Mouse (Mus musculus) stomach, postnatal 0 days (tissue): ENCODE data around the gene Srarp.

Experiments
- CTCF ChIP-seq: IDR thresholded peaks from 2 replicates; pipeline ENCODE4 v1.5.1; 2016; ENCODE audit warnings: antibody characterized with exemption, low read depth, mild to moderate bottlenecking, moderate library complexity
- EP300 ChIP-seq: optimal IDR thresholded peaks from 2 replicates; pipeline ENCODE3; 2016; ENCODE audit warnings: antibody characterized with exemption

DNA sequence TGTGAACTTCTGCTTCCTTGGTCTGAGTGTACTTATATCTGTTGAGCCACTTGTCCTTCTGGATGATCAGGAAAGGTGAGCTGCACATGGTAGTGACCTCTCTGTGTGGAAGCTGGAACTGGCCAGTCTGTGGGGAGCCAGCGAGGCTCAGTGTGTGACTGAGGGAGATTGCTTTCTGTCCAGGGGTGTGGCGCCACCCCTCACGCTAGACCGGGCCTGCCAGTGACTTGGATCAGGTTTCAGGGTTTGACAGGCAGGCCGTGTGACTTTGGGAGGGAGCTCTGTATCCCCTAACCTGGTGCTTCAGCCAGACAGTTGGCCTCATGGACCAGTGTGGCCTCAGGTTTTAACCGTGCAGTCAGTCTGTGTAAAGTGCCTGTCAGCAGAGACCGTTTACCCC, 22.3 kb upstream of the Srarp start:
- TF ChIP-seq CTCF: no peak
- peak; percentile 36 for TF ChIP-seq EP300
